Mouse (Mus musculus) cerebellum, adult 2 months (tissue): ENCODE data around the gene Ranbp9.

Experiments
- CTCF ChIP-seq: fragments of 200-500 bp; IDR thresholded peaks from 2 replicates; pipeline ENCODE4 v1.5.1; 2011; ENCODE audit warnings: low read depth, mild to moderate bottlenecking, control low read depth, low read length, moderate library complexity, borderline replicate concordance; ENCODE audit not compliant: insufficient read depth
- POLR2A ChIP-seq: fragments of 200-500 bp; IDR thresholded peaks from 2 replicates; pipeline ENCODE4 v1.6.1; 2011; ENCODE audit warnings: low read length, control low read depth, borderline replicate concordance; ENCODE audit not compliant: insufficient read depth

DNA sequence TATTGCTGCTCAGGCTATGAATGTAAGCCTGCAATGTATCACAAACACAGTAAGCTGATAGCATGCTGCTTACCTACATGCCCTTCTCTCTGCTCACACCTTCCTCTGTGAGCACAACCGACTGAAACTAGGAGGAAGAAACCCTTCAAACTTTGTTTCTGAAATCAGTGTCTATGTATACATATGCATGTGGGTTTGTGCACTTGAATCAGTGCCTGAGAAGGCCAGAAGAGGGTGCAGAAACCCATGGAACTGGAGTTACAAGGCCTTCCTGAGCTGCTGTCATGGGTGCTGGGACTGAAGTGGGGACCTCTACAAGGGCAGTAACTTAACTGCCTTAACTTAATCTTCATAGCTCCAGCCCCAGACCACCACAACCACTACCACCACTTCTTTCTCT is 23.9 kb downstream of the Ranbp9 start:
- no peak for TF ChIP-seq CTCF
- TF ChIP-seq POLR2A = no peak
